Mouse (Mus musculus): ENCODE results near the gene Slc16a2.

DNA sequence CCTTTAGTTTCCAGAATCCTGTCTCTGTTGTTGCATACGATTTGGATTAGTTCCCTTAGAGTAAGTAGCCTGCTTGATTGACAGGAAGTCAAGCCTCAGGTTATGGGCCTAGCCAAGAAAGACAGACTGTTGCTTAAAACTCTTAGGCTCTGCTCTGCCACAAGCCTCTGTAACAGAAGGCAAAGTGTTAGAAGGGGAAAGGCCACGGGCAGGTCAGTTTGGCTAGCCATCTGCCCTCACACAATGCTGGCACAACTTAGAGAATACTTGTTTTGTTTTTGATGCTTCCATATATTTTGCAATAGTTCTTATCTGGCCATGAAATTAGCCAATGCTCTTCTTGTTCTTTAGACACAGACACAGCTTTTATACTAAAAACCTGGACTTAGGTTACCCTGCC is 112.1 kb downstream of the Slc16a2 start:
- TF ChIP-seq CTCF (IDR thresholded peaks at IDR 0.05; ENCODE audit: insufficient read depth, low read length) = no peak
- TF ChIP-seq POLR2A (IDR thresholded peaks at IDR 0.05; ENCODE audit: borderline replicate concordance, extremely low read depth, low read depth, low read length) = no peak
